Mouse (Mus musculus) megakaryocyte, embryonic 14.5 days (primary cell): Measurements from ENCODE around the gene B9d2.

Source experiments
- FLI1 ChIP-seq: IDR thresholded peaks from 2 replicates; pipeline ENCODE4 v1.6.1; 2012; ENCODE audit warnings: low read length, inconsistent platforms, mixed read lengths
- GATA1 ChIP-seq: IDR thresholded peaks from 3 replicates; pipeline ENCODE4 v1.6.1; 2012; ENCODE audit warnings: mixed read lengths, low read length, inconsistent platforms, borderline replicate concordance

GRCm38 (mm10) chr7:25706578-25707170 lies 26.1 kb downstream of the B9d2 start:
- no peak for TF ChIP-seq GATA1
- no peak for TF ChIP-seq FLI1
